Mouse (Mus musculus) stomach, embryonic 14.5 days (tissue): Measurements from ENCODE around the gene Tcp11. TPM values are rescaled to one million over a fixed set of nuclear protein-coding genes. Genes with fewer than 3 reads are reported as not detected.

ENCODE experiments used
- ATAC-seq: fragments of 200-750 bp; cut with Nextera tagmentation; 2 replicates; pipeline ENCODE4 v1.8.0; 2017; ENCODE audit warnings: low read depth, moderate TSS enrichment; ENCODE audit not compliant: insufficient number of reproducible peaks, insufficient read depth, low FRiP score
- H3K27ac ChIP-seq: fragments of 300-500 bp; sonication (generic); 2 replicates; pipeline ENCODE4 v1.5.1; 2014; ENCODE audit warnings: mild to moderate bottlenecking, low read length, moderate library complexity, mixed read lengths
- H3K27me3 ChIP-seq: fragments of 300-500 bp; sonication (generic); 2 replicates; pipeline ENCODE4 v1.6.1; 2014; ENCODE audit warnings: low read length, control low read depth, mixed read lengths; ENCODE audit not compliant: control insufficient read depth, insufficient read depth
- H3K36me3 ChIP-seq: fragments of 300-500 bp; sonication (generic); 2 replicates; pipeline ENCODE4 v1.6.1; 2014; ENCODE audit warnings: mild to moderate bottlenecking, control low read depth, low read length, moderate library complexity, mixed read lengths; ENCODE audit not compliant: control insufficient read depth, insufficient read depth
- H3K4me1 ChIP-seq: fragments of 300-500 bp; sonication (generic); 2 replicates; pipeline ENCODE4 v1.6.1; 2014; ENCODE audit warnings: low read length, control low read depth, mixed read lengths; ENCODE audit not compliant: control insufficient read depth, insufficient read depth
- H3K4me2 ChIP-seq: fragments of 300-500 bp; sonication (generic); replicated peaks from 2 replicates; pipeline ENCODE4 v1.6.1; 2014; ENCODE audit warnings: low read depth, low read length, control low read depth
- H3K4me3 ChIP-seq: fragments of 300-500 bp; sonication (generic); 2 replicates; pipeline ENCODE4 v1.5.1; 2014; ENCODE audit warnings: low read depth, low read length, control low read depth
- H3K9ac ChIP-seq: fragments of 300-500 bp; sonication (generic); replicated peaks from 2 replicates; pipeline ENCODE4 v1.6.1; 2014; ENCODE audit warnings: low read depth, mild to moderate bottlenecking, control low read depth, low read length, moderate library complexity, mixed read lengths
- H3K9me3 ChIP-seq: fragments of 300-500 bp; sonication (generic); 2 replicates; pipeline ENCODE4 v1.6.1; 2016; ENCODE audit warnings: low read depth, low read length, control low read depth; ENCODE audit not compliant: control insufficient read depth
- WGBS: fragments of 180-500 bp; shearing (Covaris S2); extraction: QIAGEN DNeasy Blood & Tissue Kit; methylation state at CpG from one replicate; pipeline ENCODE4 v1.1.7; 2014; 5-methylcytosine and 5-hydroxymethylcytosine counted together
- polyA plus RNA-seq: library from polyadenylated mRNA; unstranded; fragments of >200 nt; fragmentation: Nextera tagmentation; extraction: Ambion mirVana; gene quantifications from 2 replicates; pipeline ENCODE4 v1.2.1, GENCODE M21; 2014

Tcp11 gene
- polyA plus RNA-seq, 1 experiment from 2014 or later = 2.9 TPM

- no peak overlapping the region for H3K9ac ChIP-seq
- 51% methylated on average over 9 of the region's 9 CpGs for WGBS
- peaks cover 19% of the 10 kb centered on the region for H3K4me1 ChIP-seq
- ATAC-seq = no peak
- no peak overlapping the region for H3K4me2 ChIP-seq
- no peaks in the 10 kb centered on the region for H3K9me3 ChIP-seq
- H3K36me3 ChIP-seq = no peaks in the 10 kb centered on the region
- H3K27me3 ChIP-seq = no peaks in the 10 kb centered on the region
- no peak overlapping the region for H3K27ac ChIP-seq
- H3K4me3 ChIP-seq = no peak overlapping the region
These were observed 49.0 kb downstream of the Tcp11 start for GRCm38 (mm10) chr17:28031281-28031941.

GRCm38 (mm10) chr17:28030446-28030845, 50.0 kb downstream of the Tcp11 start:
- no peak overlapping the region for H3K9ac ChIP-seq
- H3K27ac ChIP-seq = peak overlapping the region; percentile 15; the same call in 1 of the 2 replicates
- no peak overlapping the region for H3K4me3 ChIP-seq
- no peak overlapping the region for H3K4me2 ChIP-seq
- H3K4me1 ChIP-seq = peaks cover 29% of the 10 kb centered on the region
- no peak for ATAC-seq
- 82% methylated on average over 10 of the region's 10 CpGs for WGBS
- H3K36me3 ChIP-seq = no peaks in the 10 kb centered on the region
- no peaks in the 10 kb centered on the region for H3K27me3 ChIP-seq
- H3K9me3 ChIP-seq = no peaks in the 10 kb centered on the region

- peaks cover 37% of the 10 kb centered on the region for H3K4me1 ChIP-seq
- WGBS = 51% methylated on average over 2 of the region's 2 CpGs
These were observed 51.1 kb downstream of the Tcp11 start for GRCm38 (mm10) chr17:28029308-28029707.

DNA sequence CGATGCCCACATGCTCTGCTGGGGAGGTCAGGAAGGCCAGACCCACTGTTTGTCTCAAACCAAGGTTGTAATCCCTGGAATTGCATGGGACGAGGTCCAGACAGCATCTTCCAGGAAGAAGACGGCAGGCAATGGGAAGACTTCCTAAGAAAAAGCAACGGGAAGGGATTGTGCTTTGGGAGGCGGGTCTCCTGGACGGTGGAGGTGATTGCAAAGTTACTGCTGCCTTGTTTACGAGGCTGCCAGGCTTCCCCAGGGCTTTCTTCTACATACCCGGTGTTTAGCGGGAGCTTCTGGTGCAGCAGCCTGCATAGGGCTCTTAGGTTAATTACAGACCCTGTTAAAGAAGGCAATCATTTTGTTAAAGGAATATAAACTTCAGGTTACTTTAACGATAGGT, 52.2 kb downstream of the Tcp11 start:
- Histone ChIP-seq H3K9me3 (no peaks in the 10 kb centered on the region), H3K9ac (no peak overlapping the region), H3K27ac (no peak overlapping the region), H3K4me3 (no peak overlapping the region), H3K27me3 (no peaks in the 10 kb centered on the region), H3K4me1 (peaks cover 46% of the 10 kb centered on the region), H3K36me3 (0 out of 2 replicates have a peak, but pooled peaks cover 2% of the 10 kb centered on the region), H3K4me2 (no peak overlapping the region)
- 76% methylated on average over 10 of the region's 10 CpGs for WGBS
- no peak for ATAC-seq

More at GRCm38 (mm10) chr17:28029308-28029707, 51.1 kb downstream of the Tcp11 start:
- Histone ChIP-seq H3K4me2 (no peak overlapping the region), H3K9ac (no peak overlapping the region), H3K27me3 (no peaks in the 10 kb centered on the region), H3K27ac (peak overlapping the region; percentile 6; the same call in 1 of the 2 replicates), H3K9me3 (no peaks in the 10 kb centered on the region), H3K4me3 (no peak overlapping the region), H3K36me3 (no peaks in the 10 kb centered on the region)
- ATAC-seq = no peak; the same call in 1 of the 2 replicates

GRCm38 (mm10) chr17:28027197-28027596, 53.2 kb downstream of the Tcp11 start:
- WGBS = 87% methylated on average over 6 of the region's 6 CpGs
- Histone ChIP-seq H3K9me3 (no peaks in the 10 kb centered on the region), H3K9ac (no peak overlapping the region), H3K36me3 (0 out of 2 replicates have a peak, but pooled peaks cover 3% of the 10 kb centered on the region), H3K4me2 (no peak overlapping the region), H3K4me3 (no peak overlapping the region), H3K27me3 (no peaks in the 10 kb centered on the region), H3K27ac (no peak overlapping the region), H3K4me1 (peaks cover 50% of the 10 kb centered on the region)
- no peak for ATAC-seq

- 0 out of 2 replicates have a peak, but pooled peaks cover 3% of the 10 kb centered on the region for H3K36me3 ChIP-seq
These were observed 54.1 kb downstream of the Tcp11 start for GRCm38 (mm10) chr17:28026111-28026872.

GRCm38 (mm10) chr17:28025541-28025961, 54.9 kb downstream of the Tcp11 start:
- 33% methylated on average over 5 of the region's 5 CpGs for WGBS
- Histone ChIP-seq H3K27me3 (no peaks in the 10 kb centered on the region), H3K27ac (peak overlapping the region; percentile 82), H3K9me3 (no peaks in the 10 kb centered on the region), H3K4me3 (no peak overlapping the region), H3K9ac (peak overlapping the region; percentile 6; the same call in 1 of the 2 replicates), H3K4me2 (no peak overlapping the region), H3K4me1 (peaks cover 50% of the 10 kb centered on the region), H3K36me3 (0 out of 2 replicates have a peak, but pooled peaks cover 3% of the 10 kb centered on the region)
- ATAC-seq = peak; percentile 47

More at GRCm38 (mm10) chr17:28026111-28026872, 54.1 kb downstream of the Tcp11 start:
- H3K4me3 ChIP-seq = no peak overlapping the region
- H3K9me3 ChIP-seq = no peaks in the 10 kb centered on the region
- H3K9ac ChIP-seq = 0 out of 2 replicates have a peak overlapping the region, but pooled peaks have one; percentile 0
- no peaks in the 10 kb centered on the region for H3K27me3 ChIP-seq
- no peak; the same call in 1 of the 2 replicates for ATAC-seq
- peaks cover 50% of the 10 kb centered on the region for H3K4me1 ChIP-seq
- 60% methylated on average over 14 of the region's 14 CpGs for WGBS
- peak overlapping the region; percentile 82 for H3K27ac ChIP-seq
- H3K4me2 ChIP-seq = no peak overlapping the region

GRCm38 (mm10) chr17:28022854-28023655, 57.4 kb downstream of the Tcp11 start:
- H3K27ac ChIP-seq = peak overlapping the region; percentile 61; the same call in 1 of the 2 replicates
- H3K4me1 ChIP-seq = peaks cover 60% of the 10 kb centered on the region
- H3K36me3 ChIP-seq = 0 out of 2 replicates have a peak, but pooled peaks cover 3% of the 10 kb centered on the region
- H3K27me3 ChIP-seq = no peaks in the 10 kb centered on the region
- no peaks in the 10 kb centered on the region for H3K9me3 ChIP-seq
- no peak for ATAC-seq
- 83% methylated on average over 22 of the region's 22 CpGs for WGBS
- H3K9ac ChIP-seq = no peak overlapping the region
- no peak overlapping the region for H3K4me2 ChIP-seq
- H3K4me3 ChIP-seq = no peak overlapping the region
